Mouse (Mus musculus) embryonic facial prominence, embryonic 11.5 days (tissue): Measurements from ENCODE around the gene Nrp2. TPM values are rescaled to one million over a fixed set of nuclear protein-coding genes. Genes with fewer than 3 reads are reported as not detected.
A peak's percentile ranks its signal among the peaks of the same experiment; 100 is the strongest.

Experiments
- ATAC-seq: fragments of 200-750 bp; cut with Nextera tagmentation; replicated peaks from 2 replicates; pipeline ENCODE4 v1.8.0; 2017; ENCODE audit warnings: low read depth; ENCODE audit not compliant: insufficient number of reproducible peaks, low FRiP score, low TSS enrichment
- DNase-seq: peaks from one replicate; pipeline ENCODE4 v3.0.0-alpha.2; 2015; ENCODE audit warnings: low spot score
- H3K27ac ChIP-seq: fragments of 300-500 bp; sonication (generic); replicated peaks from 2 replicates; pipeline ENCODE4 v1.5.1; 2014; ENCODE audit warnings: mild to moderate bottlenecking, low read depth, low read length, control low read depth
- H3K27me3 ChIP-seq: fragments of 300-500 bp; sonication (generic); 2 replicates; pipeline ENCODE4 v1.6.1; 2014; ENCODE audit warnings: mild to moderate bottlenecking, low read length, moderate library complexity, mixed read lengths; ENCODE audit not compliant: control insufficient read depth, insufficient read depth
- H3K36me3 ChIP-seq: fragments of 300-500 bp; sonication (generic); replicated peaks from 2 replicates; pipeline ENCODE4 v1.6.1; 2014; ENCODE audit warnings: low read depth, mild to moderate bottlenecking, low read length, moderate library complexity, mixed read lengths; ENCODE audit not compliant: control insufficient read depth, insufficient read depth
- H3K4me1 ChIP-seq: fragments of 300-500 bp; sonication (generic); 2 replicates; pipeline ENCODE4 v1.6.1; 2014; ENCODE audit warnings: low read length, mixed read lengths; ENCODE audit not compliant: control insufficient read depth, insufficient read depth
- H3K4me2 ChIP-seq: fragments of 300-500 bp; sonication (generic); 2 replicates; pipeline ENCODE4 v1.6.1; 2014; ENCODE audit warnings: low read depth, mild to moderate bottlenecking, control low read depth, low read length, moderate library complexity
- H3K4me3 ChIP-seq: fragments of 300-500 bp; sonication (generic); 2 replicates; pipeline ENCODE4 v1.5.1; 2014; ENCODE audit warnings: low read depth, low read length, control low read depth
- H3K9ac ChIP-seq: fragments of 300-500 bp; sonication (generic); replicated peaks from 2 replicates; pipeline ENCODE4 v1.6.1; 2014; ENCODE audit warnings: mild to moderate bottlenecking, control low read depth, low read length
- H3K9me3 ChIP-seq: fragments of 300-500 bp; sonication (generic); replicated peaks from 2 replicates; pipeline ENCODE4 v1.6.1; 2016; ENCODE audit warnings: mild to moderate bottlenecking, low read length, inconsistent platforms, mixed read lengths; ENCODE audit not compliant: control insufficient read depth
- WGBS: fragments of 180-500 bp; shearing (Covaris S2); extraction: QIAGEN DNeasy Blood & Tissue Kit; methylation state at CpG from one replicate; pipeline ENCODE4 v1.1.7; 2014; 5-methylcytosine and 5-hydroxymethylcytosine counted together
- polyA plus RNA-seq: library from polyadenylated mRNA; unstranded; fragments of >200 nt; fragmentation: Nextera tagmentation; extraction: Ambion mirVana; gene quantifications from 2 replicates; pipeline ENCODE4 v1.2.1, GENCODE M21; 2014

Gene Nrp2
- polyA plus RNA-seq, 1 experiment from 2014 or later = 20.2 TPM

GRCm38 (mm10) chr1:62772391-62772790 is 69.3 kb downstream of the Nrp2 start:
- Histone ChIP-seq H3K4me3 (no peak overlapping the region), H3K36me3 (no peaks in the 10 kb centered on the region; the same call in none of the 2 replicates), H3K4me2 (no peak overlapping the region), H3K27me3 (no peaks in the 10 kb centered on the region), H3K9me3 (no peaks in the 10 kb centered on the region), H3K4me1 (no peaks in the 10 kb centered on the region; the same call in 1 of the 2 replicates), H3K27ac (no peak overlapping the region), H3K9ac (no peak overlapping the region)
- WGBS = 80% methylated on average over 4 of the region's 4 CpGs
- DNase-seq (no peak), ATAC-seq (no peak)

GRCm38 (mm10) chr1:62773105-62773920 is 70.2 kb downstream of the Nrp2 start:
- Histone ChIP-seq H3K4me2 (no peak overlapping the region), H3K36me3 (no peaks in the 10 kb centered on the region; the same call in none of the 2 replicates), H3K4me1 (no peaks in the 10 kb centered on the region; the same call in 1 of the 2 replicates), H3K9me3 (no peaks in the 10 kb centered on the region), H3K27ac (no peak overlapping the region), H3K4me3 (no peak overlapping the region), H3K9ac (no peak overlapping the region), H3K27me3 (no peaks in the 10 kb centered on the region)
- ATAC-seq (no peak), DNase-seq (no peak)
- WGBS = 64% methylated on average over 10 of the region's 10 CpGs

GRCm38 (mm10) chr1:62773921-62774191 is 70.8 kb downstream of the Nrp2 start:
- no peak overlapping the region for H3K9ac ChIP-seq
- WGBS = 71% methylated on average over 3 of the region's 3 CpGs
- no peak overlapping the region for H3K4me3 ChIP-seq
- ATAC-seq = no peak
- no peaks in the 10 kb centered on the region; the same call in 1 of the 2 replicates for H3K4me1 ChIP-seq
- H3K4me2 ChIP-seq = no peak overlapping the region
- H3K27me3 ChIP-seq = no peaks in the 10 kb centered on the region
- H3K27ac ChIP-seq = no peak overlapping the region
- no peaks in the 10 kb centered on the region; the same call in none of the 2 replicates for H3K36me3 ChIP-seq
- no peaks in the 10 kb centered on the region for H3K9me3 ChIP-seq
- DNase-seq = no peak

GRCm38 (mm10) chr1:62774288-62775218 is 71.5 kb downstream of the Nrp2 start:
- DNase-seq (no peak), ATAC-seq (no peak)
- no peaks in the 10 kb centered on the region for H3K27me3 ChIP-seq
- WGBS = 79% methylated on average over 11 of the region's 11 CpGs
- H3K4me2 ChIP-seq = no peak overlapping the region
- H3K9ac ChIP-seq = no peak overlapping the region
- no peaks in the 10 kb centered on the region for H3K9me3 ChIP-seq
- H3K36me3 ChIP-seq = no peaks in the 10 kb centered on the region; the same call in none of the 2 replicates
- no peaks in the 10 kb centered on the region; the same call in 1 of the 2 replicates for H3K4me1 ChIP-seq
- no peak overlapping the region for H3K27ac ChIP-seq
- H3K4me3 ChIP-seq = no peak overlapping the region

- DNase-seq (no peak), ATAC-seq (no peak)
- no peak overlapping the region for H3K4me2 ChIP-seq
- no peak overlapping the region for H3K9ac ChIP-seq
- H3K27me3 ChIP-seq = no peaks in the 10 kb centered on the region
- H3K27ac ChIP-seq = no peak overlapping the region
- H3K4me3 ChIP-seq = no peak overlapping the region
- no peaks in the 10 kb centered on the region for H3K9me3 ChIP-seq
- WGBS = 76% methylated on average over 17 of the region's 17 CpGs
- no peaks in the 10 kb centered on the region; the same call in none of the 2 replicates for H3K4me1 ChIP-seq
- no peaks in the 10 kb centered on the region for H3K36me3 ChIP-seq
Observed at GRCm38 (mm10) chr1:62777320-62778235, 74.5 kb downstream of the Nrp2 start.

- DNase-seq (no peak), ATAC-seq (no peak)
- H3K36me3 ChIP-seq = no peaks in the 10 kb centered on the region
- no peak overlapping the region for H3K4me3 ChIP-seq
- no peaks in the 10 kb centered on the region for H3K9me3 ChIP-seq
- no peaks in the 10 kb centered on the region; the same call in none of the 2 replicates for H3K4me1 ChIP-seq
- no peak overlapping the region for H3K9ac ChIP-seq
- H3K27me3 ChIP-seq = no peaks in the 10 kb centered on the region
- no peak overlapping the region for H3K27ac ChIP-seq
- no peak overlapping the region for H3K4me2 ChIP-seq
- WGBS = 88% methylated on average over 4 of the region's 4 CpGs
Observed at GRCm38 (mm10) chr1:62778910-62779309, 75.8 kb downstream of the Nrp2 start.

- no peaks in the 10 kb centered on the region for H3K27me3 ChIP-seq
- no peaks in the 10 kb centered on the region for H3K9me3 ChIP-seq
- DNase-seq = peak; percentile 61
- no peak overlapping the region for H3K27ac ChIP-seq
- H3K4me1 ChIP-seq = no peaks in the 10 kb centered on the region; the same call in none of the 2 replicates
- no peak overlapping the region for H3K4me3 ChIP-seq
- 42% methylated on average over 15 of the region's 15 CpGs for WGBS
- no peak overlapping the region for H3K9ac ChIP-seq
- no peak overlapping the region for H3K4me2 ChIP-seq
- no peak for ATAC-seq
- H3K36me3 ChIP-seq = no peaks in the 10 kb centered on the region
Observed at GRCm38 (mm10) chr1:62780068-62780761, 77.1 kb downstream of the Nrp2 start.
